Mouse (Mus musculus): ENCODE measurements around the gene Prcd. TPM values are rescaled to one million over a fixed set of nuclear protein-coding genes. Genes with fewer than 3 reads are reported as not detected.
A peak's percentile ranks its signal among the peaks of the same experiment; 100 is the strongest.

Gene Prcd
- polyA plus RNA-seq, 1 experiment from 2014 or later, result not detected

- H3K36me3 ChIP-seq, result no peaks in the 10 kb centered on the region
- peaks cover 14% of the 10 kb centered on the region for H3K4me1 ChIP-seq (replicated peaks)
- peaks cover 58% of the 10 kb centered on the region for H3K27me3 ChIP-seq (replicated peaks)
- H3K9ac ChIP-seq, result no peak overlapping the region
- H3K4me2 ChIP-seq, result peak overlapping the region; percentile 83; the same call in 1 of the 2 replicates
- no peak overlapping the region for H3K27ac ChIP-seq (ENCODE audit: poor library complexity, severe bottlenecking)
- no peaks in the 10 kb centered on the region for H3K9me3 ChIP-seq (replicated peaks)
- ATAC-seq (ENCODE audit: insufficient number of reproducible peaks, low FRiP score), result no peak
- WGBS, result 25% methylated on average over 23 of the region's 23 CpGs
- H3K4me3 ChIP-seq, result no peak overlapping the region
These were observed 42.0 kb downstream of the Prcd start for GRCm38 (mm10) chr11:116695194-116695880.

GRCm38 (mm10) chr11:116696426-116696825 is 43.1 kb downstream of the Prcd start:
- Histone ChIP-seq H3K36me3 (no peaks in the 10 kb centered on the region), H3K4me1 (replicated peaks) (peaks cover 19% of the 10 kb centered on the region), H3K27ac (ENCODE audit: poor library complexity, severe bottlenecking) (no peak overlapping the region), H3K9me3 (replicated peaks) (no peaks in the 10 kb centered on the region), H3K27me3 (replicated peaks) (peaks cover 58% of the 10 kb centered on the region), H3K4me3 (no peak overlapping the region), H3K9ac (no peak overlapping the region), H3K4me2 (no peak overlapping the region)
- no peak for ATAC-seq (ENCODE audit: insufficient number of reproducible peaks, low FRiP score)
- WGBS, result 83% methylated on average over 4 of the region's 4 CpGs

- H3K9me3 ChIP-seq (replicated peaks), result no peaks in the 10 kb centered on the region; the same call in 1 of the 2 replicates
- ATAC-seq (ENCODE audit: insufficient number of reproducible peaks, low FRiP score), result no peak
- no peak overlapping the region for H3K9ac ChIP-seq
- no peak overlapping the region for H3K27ac ChIP-seq (ENCODE audit: poor library complexity, severe bottlenecking)
- no peak overlapping the region for H3K4me3 ChIP-seq
- no peaks in the 10 kb centered on the region for H3K36me3 ChIP-seq
- H3K4me1 ChIP-seq (replicated peaks), result peaks cover 22% of the 10 kb centered on the region
- no peak overlapping the region for H3K4me2 ChIP-seq
- peaks cover 56% of the 10 kb centered on the region for H3K27me3 ChIP-seq (replicated peaks)
- 62% methylated on average over 9 of the region's 9 CpGs for WGBS
These were observed 44.2 kb downstream of the Prcd start for GRCm38 (mm10) chr11:116697521-116697920.

GRCm38 (mm10) chr11:116701377-116701841 is 48.1 kb downstream of the Prcd start:
- H3K4me2 ChIP-seq, result no peak overlapping the region
- peaks cover 10% of the 10 kb centered on the region; the same call in 1 of the 2 replicates for H3K4me1 ChIP-seq (replicated peaks)
- no peaks in the 10 kb centered on the region for H3K36me3 ChIP-seq
- H3K4me3 ChIP-seq, result no peak overlapping the region
- no peak for ATAC-seq (ENCODE audit: insufficient number of reproducible peaks, low FRiP score)
- H3K9ac ChIP-seq, result no peak overlapping the region
- H3K27ac ChIP-seq (ENCODE audit: poor library complexity, severe bottlenecking), result no peak overlapping the region
- WGBS, result 49% methylated on average over 5 of the region's 5 CpGs
- no peaks in the 10 kb centered on the region; the same call in 1 of the 2 replicates for H3K9me3 ChIP-seq (replicated peaks)
- peaks cover 20% of the 10 kb centered on the region for H3K27me3 ChIP-seq (replicated peaks)

GRCm38 (mm10) chr11:116704336-116705035 is 51.2 kb downstream of the Prcd start:
- no peak overlapping the region for H3K4me3 ChIP-seq
- H3K36me3 ChIP-seq, result no peaks in the 10 kb centered on the region
- no peak overlapping the region for H3K4me2 ChIP-seq
- H3K27me3 ChIP-seq (replicated peaks), result no peaks in the 10 kb centered on the region
- no peak overlapping the region for H3K27ac ChIP-seq (ENCODE audit: poor library complexity, severe bottlenecking)
- no peak for ATAC-seq (ENCODE audit: insufficient number of reproducible peaks, low FRiP score)
- H3K4me1 ChIP-seq (replicated peaks), result peaks cover 8% of the 10 kb centered on the region; the same call in 1 of the 2 replicates
- no peak overlapping the region for H3K9ac ChIP-seq
- peaks cover 6% of the 10 kb centered on the region; the same call in 1 of the 2 replicates for H3K9me3 ChIP-seq (replicated peaks)
- WGBS, result 85% methylated on average over 8 of the region's 8 CpGs

GRCm38 (mm10) chr11:116705204-116705608 is 51.9 kb downstream of the Prcd start:
- Histone ChIP-seq H3K36me3 (no peaks in the 10 kb centered on the region), H3K9ac (no peak overlapping the region), H3K4me2 (no peak overlapping the region), H3K4me3 (no peak overlapping the region), H3K27ac (ENCODE audit: poor library complexity, severe bottlenecking) (no peak overlapping the region), H3K9me3 (replicated peaks) (peaks cover 6% of the 10 kb centered on the region; the same call in 1 of the 2 replicates), H3K4me1 (replicated peaks) (peaks cover 8% of the 10 kb centered on the region; the same call in 1 of the 2 replicates), H3K27me3 (replicated peaks) (no peaks in the 10 kb centered on the region)
- WGBS, result 87% methylated on average over 10 of the region's 10 CpGs
- ATAC-seq (ENCODE audit: insufficient number of reproducible peaks, low FRiP score), result no peak

- WGBS, result 64% methylated on average over 7 of the region's 7 CpGs
- no peak overlapping the region for H3K4me2 ChIP-seq
These were observed 53.0 kb downstream of the Prcd start for GRCm38 (mm10) chr11:116706363-116706762.

GRCm38 (mm10) chr11:116710171-116710570 is 56.8 kb downstream of the Prcd start:
- H3K9ac ChIP-seq, result no peak overlapping the region
- no peaks in the 10 kb centered on the region for H3K4me1 ChIP-seq (replicated peaks)
- H3K9me3 ChIP-seq (replicated peaks), result peaks cover 6% of the 10 kb centered on the region; the same call in 1 of the 2 replicates
- no peak overlapping the region for H3K27ac ChIP-seq (ENCODE audit: poor library complexity, severe bottlenecking)
- 76% methylated on average over 10 of the region's 10 CpGs for WGBS
- no peak overlapping the region for H3K4me2 ChIP-seq
- no peak overlapping the region for H3K4me3 ChIP-seq
- no peaks in the 10 kb centered on the region for H3K27me3 ChIP-seq (replicated peaks)
- no peaks in the 10 kb centered on the region for H3K36me3 ChIP-seq
- ATAC-seq (ENCODE audit: insufficient number of reproducible peaks, low FRiP score), result no peak

More at GRCm38 (mm10) chr11:116706363-116706762, 53.0 kb downstream of the Prcd start:
- Histone ChIP-seq H3K4me3 (no peak overlapping the region), H3K9ac (no peak overlapping the region), H3K27me3 (replicated peaks) (no peaks in the 10 kb centered on the region), H3K27ac (ENCODE audit: poor library complexity, severe bottlenecking) (no peak overlapping the region), H3K4me1 (replicated peaks) (peaks cover 3% of the 10 kb centered on the region; the same call in 1 of the 2 replicates), H3K36me3 (no peaks in the 10 kb centered on the region), H3K9me3 (replicated peaks) (peaks cover 6% of the 10 kb centered on the region; the same call in 1 of the 2 replicates)
- no peak for ATAC-seq (ENCODE audit: insufficient number of reproducible peaks, low FRiP score)

GRCm38 (mm10) chr11:116710793-116711192 is 57.5 kb downstream of the Prcd start:
- Histone ChIP-seq H3K27ac (ENCODE audit: poor library complexity, severe bottlenecking) (no peak overlapping the region), H3K9me3 (replicated peaks) (peaks cover 6% of the 10 kb centered on the region; the same call in 1 of the 2 replicates), H3K27me3 (replicated peaks) (no peaks in the 10 kb centered on the region), H3K36me3 (no peaks in the 10 kb centered on the region), H3K4me2 (no peak overlapping the region), H3K4me3 (no peak overlapping the region), H3K4me1 (replicated peaks) (no peaks in the 10 kb centered on the region), H3K9ac (no peak overlapping the region)
- no peak for ATAC-seq (ENCODE audit: insufficient number of reproducible peaks, low FRiP score)
- WGBS, result 88% methylated on average over 10 of the region's 10 CpGs

GRCm38 (mm10) chr11:116714052-116714451 is 60.7 kb downstream of the Prcd start:
- Histone ChIP-seq H3K9ac (no peak overlapping the region), H3K9me3 (replicated peaks) (peaks cover 8% of the 10 kb centered on the region), H3K4me3 (no peak overlapping the region), H3K36me3 (no peaks in the 10 kb centered on the region), H3K4me1 (replicated peaks) (no peaks in the 10 kb centered on the region), H3K27ac (ENCODE audit: poor library complexity, severe bottlenecking) (no peak overlapping the region), H3K4me2 (no peak overlapping the region), H3K27me3 (replicated peaks) (no peaks in the 10 kb centered on the region)
- no peak for ATAC-seq (ENCODE audit: insufficient number of reproducible peaks, low FRiP score)
- WGBS, result 88% methylated on average over 12 of the region's 12 CpGs

Data from heart, embryonic 12.5 days (tissue).